Mouse (Mus musculus) cortical plate, adult 2 months (tissue): Measurements from ENCODE around the gene Flnb. TPM values are rescaled to one million over a fixed set of nuclear protein-coding genes. Genes with fewer than 3 reads are reported as not detected.

Source experiments
- H3K27ac ChIP-seq: fragments of 200-500 bp; 2 replicates; pipeline ENCODE4 v1.5.1; 2012; ENCODE audit warnings: low read length, control low read depth, inconsistent platforms; ENCODE audit not compliant: insufficient read depth
- H3K4me1 ChIP-seq: fragments of 200-500 bp; 2 replicates; pipeline ENCODE4 v1.6.1; 2011; ENCODE audit warnings: low read length; ENCODE audit not compliant: control insufficient read depth, insufficient read depth
- H3K4me3 ChIP-seq: fragments of 200-500 bp; 2 replicates; pipeline ENCODE4 v1.5.1; 2011; ENCODE audit warnings: mild to moderate bottlenecking, low read length, control low read depth; ENCODE audit not compliant: insufficient read depth
- CTCF ChIP-seq: fragments of 200-500 bp; IDR thresholded peaks from 2 replicates; pipeline ENCODE4 v1.5.1; 2011; ENCODE audit warnings: mild to moderate bottlenecking, control low read depth, low read length; ENCODE audit not compliant: insufficient read depth; ENCODE audit errors: extremely low read depth
- POLR2A ChIP-seq: fragments of 200-500 bp; IDR thresholded peaks from 2 replicates; pipeline ENCODE4 v1.6.1; 2011; ENCODE audit warnings: mild to moderate bottlenecking, low read length, control low read depth; ENCODE audit not compliant: insufficient read depth; ENCODE audit errors: extremely low read depth
- polyA plus RNA-seq: library from polyadenylated mRNA; depleted of rRNA; stranded (reverse); fragments of >200 nt; gene quantifications from 2 replicates; pipeline ENCODE4 v1.2.3, GENCODE M21; 2012

Gene Flnb
- polyA plus RNA-seq, 1 experiment = 35.4 TPM

- Histone ChIP-seq H3K4me3 (no peak overlapping the region), H3K27ac (no peak overlapping the region), H3K4me1 (no peaks in the 10 kb centered on the region; the same call in none of the 2 replicates)
- TF ChIP-seq CTCF (no peak), POLR2A (no peak)
These were observed 40.7 kb downstream of the Flnb start for GRCm38 (mm10) chr14:7858430-7858829.

DNA sequence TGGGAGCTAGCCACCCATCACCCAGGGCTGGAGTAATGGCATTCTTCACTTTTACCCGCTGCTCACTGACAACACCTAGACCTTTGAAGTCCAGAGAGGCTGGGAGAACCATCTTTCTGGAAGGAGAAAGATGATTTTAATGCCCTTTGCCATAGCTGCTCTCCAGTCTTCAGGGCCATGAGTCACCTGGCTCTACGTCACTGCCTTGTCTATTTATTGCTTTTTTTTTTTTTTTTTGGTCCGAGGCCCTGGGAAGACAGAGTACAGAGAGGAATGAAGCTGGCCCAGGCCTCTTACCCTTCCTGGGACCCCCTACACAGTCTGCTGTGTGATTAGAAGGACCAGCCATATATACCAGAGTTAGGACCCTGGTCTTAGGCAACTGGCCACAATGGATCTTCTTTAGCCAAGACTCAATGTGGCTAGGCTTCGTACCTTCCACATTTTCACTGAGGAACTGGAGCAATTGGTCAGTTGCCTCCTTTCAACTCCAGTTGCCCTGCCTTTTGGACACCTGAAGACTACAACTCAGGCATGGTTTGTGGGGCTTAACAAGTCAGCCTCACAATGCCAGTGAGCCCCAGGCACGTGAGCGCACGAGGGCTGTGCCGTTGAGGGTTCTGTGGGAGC, 42.9 kb downstream of the Flnb start:
- H3K27ac ChIP-seq = no peak overlapping the region
- no peak overlapping the region for H3K4me3 ChIP-seq
- TF ChIP-seq CTCF (no peak), POLR2A (no peak)
- H3K4me1 ChIP-seq = peaks cover 2% of the 10 kb centered on the region

GRCm38 (mm10) chr14:7861275-7861674, 43.5 kb downstream of the Flnb start:
- no peak overlapping the region for H3K4me3 ChIP-seq
- TF ChIP-seq CTCF = no peak
- TF ChIP-seq POLR2A = no peak
- H3K4me1 ChIP-seq = peaks cover 2% of the 10 kb centered on the region; the same call in 1 of the 2 replicates
- no peak overlapping the region for H3K27ac ChIP-seq

GRCm38 (mm10) chr14:7862226-7862625, 44.5 kb downstream of the Flnb start:
- Histone ChIP-seq H3K4me1 (peaks cover 2% of the 10 kb centered on the region; the same call in 1 of the 2 replicates), H3K27ac (no peak overlapping the region), H3K4me3 (no peak overlapping the region)
- TF ChIP-seq POLR2A = no peak
- no peak for TF ChIP-seq CTCF

GRCm38 (mm10) chr14:7863199-7863598, 45.4 kb downstream of the Flnb start:
- Histone ChIP-seq H3K4me3 (no peak overlapping the region), H3K4me1 (peaks cover 2% of the 10 kb centered on the region; the same call in 1 of the 2 replicates), H3K27ac (no peak overlapping the region)
- no peak for TF ChIP-seq CTCF
- TF ChIP-seq POLR2A = no peak

- Histone ChIP-seq H3K4me1 (peaks cover 2% of the 10 kb centered on the region; the same call in 1 of the 2 replicates), H3K4me3 (no peak overlapping the region), H3K27ac (no peak overlapping the region)
- TF ChIP-seq CTCF (no peak), POLR2A (no peak)
These were observed 46.2 kb downstream of the Flnb start for GRCm38 (mm10) chr14:7863871-7864505.

- no peak for TF ChIP-seq CTCF
- no peak for TF ChIP-seq POLR2A
These were observed 46.7 kb downstream of the Flnb start for GRCm38 (mm10) chr14:7864506-7864899.

DNA sequence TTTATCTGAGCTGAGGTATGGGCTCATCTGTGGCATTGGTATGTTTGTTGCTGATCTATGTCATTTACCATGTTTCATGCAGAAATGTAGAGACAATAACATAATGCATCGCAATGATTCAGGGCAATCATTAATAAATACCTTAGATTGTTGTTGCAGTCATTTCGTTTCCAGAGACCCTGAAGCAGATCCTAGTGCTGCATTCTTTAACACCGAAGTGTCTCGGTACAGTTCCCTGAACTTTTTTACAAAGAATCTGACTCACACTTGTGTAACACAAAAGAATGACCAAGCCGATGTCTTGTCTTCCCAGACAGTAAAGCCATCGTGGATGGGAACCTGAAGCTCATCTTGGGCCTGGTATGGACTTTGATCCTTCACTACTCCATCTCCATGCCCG, 49.5 kb downstream of the Flnb start:
- no peak for TF ChIP-seq POLR2A
- no peak for TF ChIP-seq CTCF
- no peak overlapping the region for H3K27ac ChIP-seq
- peaks cover 2% of the 10 kb centered on the region; the same call in 1 of the 2 replicates for H3K4me1 ChIP-seq
- H3K4me3 ChIP-seq = no peak overlapping the region

More at GRCm38 (mm10) chr14:7864506-7864899, 46.7 kb downstream of the Flnb start:
- H3K4me1 ChIP-seq = peaks cover 2% of the 10 kb centered on the region; the same call in 1 of the 2 replicates
- H3K27ac ChIP-seq = no peak overlapping the region
- H3K4me3 ChIP-seq = no peak overlapping the region

GRCm38 (mm10) chr14:7867841-7868240, 50.1 kb downstream of the Flnb start:
- TF ChIP-seq CTCF (no peak), POLR2A (no peak)
- H3K4me1 ChIP-seq = peaks cover 2% of the 10 kb centered on the region; the same call in 1 of the 2 replicates
- no peak overlapping the region for H3K27ac ChIP-seq
- no peak overlapping the region for H3K4me3 ChIP-seq

GRCm38 (mm10) chr14:7869796-7870195, 52.0 kb downstream of the Flnb start:
- Histone ChIP-seq H3K4me3 (no peak overlapping the region), H3K27ac (no peak overlapping the region), H3K4me1 (no peaks in the 10 kb centered on the region; the same call in 1 of the 2 replicates)
- no peak for TF ChIP-seq POLR2A
- no peak for TF ChIP-seq CTCF
